Mouse (Mus musculus): ENCODE data around the gene Ssmem1.

DNA sequence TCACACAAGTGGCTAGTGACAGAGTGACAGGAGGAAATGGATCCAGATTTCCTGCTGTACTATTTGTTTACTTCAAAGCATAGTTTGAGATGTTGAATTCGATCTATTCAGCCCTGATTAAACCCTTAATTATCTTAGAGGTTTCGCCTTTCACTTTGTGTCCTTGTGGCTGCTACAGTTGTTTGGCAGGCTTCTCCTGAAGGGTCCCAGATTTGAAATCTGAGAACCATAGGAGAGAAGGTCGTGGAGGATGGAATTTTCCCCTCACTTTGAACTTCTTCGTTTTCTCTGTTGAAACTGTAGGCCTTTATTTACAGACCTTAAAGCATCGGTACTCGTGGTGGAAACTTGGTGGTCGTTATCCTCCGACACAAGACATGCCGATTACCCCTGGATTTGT lies 4.6 kb downstream of the Ssmem1 start:
- TF ChIP-seq NELFE (IDR thresholded peaks at IDR 0.05; ENCODE audit: low read depth, low read length): no peak
- no peak for TF ChIP-seq UBTF (IDR thresholded peaks at IDR 0.05; ENCODE audit: low read depth, low read length)
- no peak for TF ChIP-seq CTCF (conservative IDR thresholded peaks at IDR 0.05 in 1 of 2, IDR thresholded peaks at IDR 0.05 in 1 of 2; ENCODE audit: low read depth in 2 of 2, low read length in 2 of 2)
- TF ChIP-seq ELF1 (IDR thresholded peaks at IDR 0.05; ENCODE audit: low read depth, low read length): no peak
- TF ChIP-seq ZC3H11A (IDR thresholded peaks at IDR 0.05; ENCODE audit: low read depth, low read length): no peak
- no peak for TF ChIP-seq POLR2A (IDR thresholded peaks at IDR 0.05; ENCODE audit: low read depth, low read length)
- TF ChIP-seq ZKSCAN1 (IDR thresholded peaks at IDR 0.05; ENCODE audit: borderline replicate concordance, low read depth, low read length): no peak
- no peak for TF ChIP-seq TCF12 (IDR thresholded peaks at IDR 0.05; ENCODE audit: low read depth, low read length)
- TF ChIP-seq HCFC1 (IDR thresholded peaks at IDR 0.05; ENCODE audit: low read depth, low read length): no peak
- no peak for TF ChIP-seq EP300 (IDR thresholded peaks at IDR 0.05; ENCODE audit: low read length)
- TF ChIP-seq MXI1 (IDR thresholded peaks at IDR 0.05; ENCODE audit: low read depth, low read length): no peak
- no peak for TF ChIP-seq CHD2 (IDR thresholded peaks at IDR 0.05; ENCODE audit: low read length)

Measured in CH12.LX (cell line).